19 mouse cellular contexts compared by ENCODE assay signal in genomic region chr12:102625717-102626116, GRCm38 (mm10).
DNase-seq lines count a peak whose midpoint lies in the region; ATAC-seq lines count a peak whose summit lies in the region.
"Had no signal": no experiment of that assay in that cellular context is flagged by ENCODE, and none has a peak within 500 bp of the region (broad histone marks: within the 10 kb centered on the region; RNA-seq: fewer than 3 reads in every experiment).

No protein-coding gene starts in this region.

- peak; percentile 91 for DNase-seq in heart, adult 11 months
- DNase-seq in adipocyte (ENCODE audit: low spot score), result peak; percentile 48
- DNase-seq in lung, adult 18-20 months, result peak; percentile 85 to 90
- DNase-seq in lung, postnatal 36 days, result peak; percentile 91
- DNase-seq in thymus, postnatal 25 days, result no peak
- no peak for DNase-seq in kidney, adult 9 months
- DNase-seq: cerebellum, adult 2 months; forebrain, postnatal 0 days; heart, postnatal 10 days; kidney, postnatal 14 days; thymus, adult 18-20 months had no signal

- WGBS in heart, embryonic 11.5 days (ENCODE audit: insufficient replicate concordance), result 74% methylated on average over 6 of the region's 6 CpGs

- no peak overlapping the region for H3K9ac ChIP-seq in heart, embryonic 11.5 days (ENCODE audit: low read depth, low read length)
- H3K9ac ChIP-seq: embryonic facial prominence, embryonic 13.5 days; forebrain, postnatal 0 days; hindbrain, embryonic 12.5 days; limb, embryonic 12.5 days; midbrain, embryonic 12.5 days; neural tube, embryonic 15.5 days had no signal

- H3K4me1 ChIP-seq in heart, embryonic 11.5 days (ENCODE audit: control insufficient read depth, insufficient read depth, low read length), result peaks cover 2% of the 10 kb centered on the region; the same call in 1 of the 2 replicates

- no peaks in the 10 kb centered on the region for H3K27me3 ChIP-seq in heart, embryonic 11.5 days (ENCODE audit: control insufficient read depth, insufficient read depth, low read length)
- H3K27me3 ChIP-seq: embryonic facial prominence, embryonic 13.5 days; hindbrain, embryonic 12.5 days; limb, embryonic 12.5 days; midbrain, embryonic 12.5 days; neural tube, embryonic 15.5 days had no signal

- H3K27ac ChIP-seq in heart, embryonic 11.5 days (ENCODE audit: low read depth, low read length), result no peak overlapping the region
- H3K27ac ChIP-seq: embryonic facial prominence, embryonic 13.5 days; heart, adult 2 months; hindbrain, embryonic 12.5 days; limb, embryonic 12.5 days; midbrain, embryonic 12.5 days; neural tube, embryonic 15.5 days had no signal

- no peak for ATAC-seq in heart, embryonic 11.5 days (replicated peaks; ENCODE audit: insufficient number of reproducible peaks, low FRiP score, low TSS enrichment)
- ATAC-seq: forebrain, postnatal 0 days; intestine, embryonic 16.5 days had no signal

- H3K4me2 ChIP-seq in heart, embryonic 11.5 days, result no peak overlapping the region
- H3K4me2 ChIP-seq: embryonic facial prominence, embryonic 13.5 days; hindbrain, embryonic 12.5 days; limb, embryonic 12.5 days; midbrain, embryonic 12.5 days; neural tube, embryonic 15.5 days had no signal

- no peak overlapping the region for H3K4me3 ChIP-seq in heart, embryonic 11.5 days (ENCODE audit: low read depth, low read length)
- H3K4me3 ChIP-seq: embryonic facial prominence, embryonic 13.5 days; heart, adult 2 months; hindbrain, embryonic 12.5 days; limb, embryonic 12.5 days; midbrain, embryonic 12.5 days; neural tube, embryonic 15.5 days had no signal

- H3K36me3 ChIP-seq in heart, embryonic 11.5 days (ENCODE audit: control insufficient read depth, insufficient read depth, low read length), result no peaks in the 10 kb centered on the region
- H3K36me3 ChIP-seq: hindbrain, embryonic 12.5 days; limb, embryonic 12.5 days; midbrain, embryonic 12.5 days had no signal

- H3K9me3 ChIP-seq in heart, embryonic 11.5 days (replicated peaks; ENCODE audit: control insufficient read depth, low read length), result no peaks in the 10 kb centered on the region
- H3K9me3 ChIP-seq: embryonic facial prominence, embryonic 13.5 days; hindbrain, embryonic 12.5 days; limb, embryonic 12.5 days; midbrain, embryonic 12.5 days; neural tube, embryonic 15.5 days had no signal

Comparison
In these comparisons a context has a peak if more than half of its experiments do, and no peak if none do; other contexts are left out.
1. DNase-seq: peak in heart, adult 11 months (single experiment), adipocyte (single experiment), lung, adult 18-20 months (2 of 2) and lung, postnatal 36 days (single experiment); none in thymus, postnatal 25 days (single experiment) and kidney, adult 9 months (single experiment).